Mouse (Mus musculus): Measurements from ENCODE around the gene Gm9821. TPM values are rescaled to one million over a fixed set of nuclear protein-coding genes. Genes with fewer than 3 reads are reported as not detected.

The Gm9821 gene
- total RNA-seq, 4 experiments from 2014 or later: not detected

DNA sequence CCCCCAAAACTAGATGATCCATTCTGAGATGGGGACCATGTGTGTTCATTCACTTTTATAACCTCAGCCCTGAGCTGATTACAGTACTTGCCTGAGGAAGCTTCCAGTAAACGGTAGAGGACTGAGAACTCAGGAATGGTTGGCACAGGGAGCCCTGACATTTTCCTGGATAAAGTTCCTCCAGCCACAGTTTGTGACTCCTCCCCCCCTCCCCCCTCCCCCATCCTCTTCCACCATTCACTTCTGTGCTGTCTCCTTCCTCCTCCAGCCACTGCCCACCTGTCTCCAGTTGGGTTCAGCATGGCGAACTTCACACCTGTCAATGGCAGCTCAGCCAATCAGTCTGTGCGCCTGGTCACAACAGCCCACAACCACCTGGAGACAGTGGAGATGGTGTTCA lies 18.6 kb upstream of the Gm9821 start, which contains the start of gene Chrm4:
Chrm4 (plus strand) TSS at position 301 of the 400 bp plus-strand sequence.
- no peak for DNase-seq (ENCODE audit: low spot score in 2 of 2)

DNA sequence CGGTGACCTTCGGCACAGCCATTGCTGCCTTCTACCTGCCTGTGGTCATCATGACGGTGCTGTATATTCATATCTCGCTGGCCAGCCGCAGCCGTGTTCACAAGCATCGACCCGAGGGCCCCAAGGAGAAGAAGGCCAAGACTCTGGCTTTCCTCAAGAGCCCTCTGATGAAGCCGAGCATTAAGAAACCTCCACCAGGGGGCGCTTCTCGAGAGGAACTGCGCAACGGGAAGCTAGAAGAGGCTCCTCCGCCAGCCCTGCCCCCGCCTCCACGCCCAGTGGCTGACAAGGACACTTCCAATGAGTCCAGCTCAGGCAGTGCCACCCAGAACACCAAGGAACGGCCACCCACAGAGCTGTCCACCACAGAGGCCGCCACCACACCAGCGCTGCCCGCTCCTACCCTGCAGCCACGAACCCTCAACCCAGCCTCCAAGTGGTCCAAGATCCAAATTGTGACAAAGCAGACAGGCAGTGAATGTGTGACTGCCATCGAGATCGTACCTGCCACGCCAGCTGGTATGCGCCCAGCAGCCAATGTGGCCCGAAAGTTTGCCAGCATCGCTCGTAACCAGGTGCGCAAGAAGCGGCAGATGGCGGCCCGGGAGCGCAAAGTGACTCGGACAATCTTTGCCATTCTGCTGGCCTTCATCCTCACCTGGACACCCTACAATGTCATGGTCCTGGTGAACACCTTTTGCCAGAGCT lies 17.5 kb upstream of the Gm9821 start:
- DNase-seq (ENCODE audit: low spot score in 2 of 2): peak in 1 of 2 experiments; percentile 68

DNA sequence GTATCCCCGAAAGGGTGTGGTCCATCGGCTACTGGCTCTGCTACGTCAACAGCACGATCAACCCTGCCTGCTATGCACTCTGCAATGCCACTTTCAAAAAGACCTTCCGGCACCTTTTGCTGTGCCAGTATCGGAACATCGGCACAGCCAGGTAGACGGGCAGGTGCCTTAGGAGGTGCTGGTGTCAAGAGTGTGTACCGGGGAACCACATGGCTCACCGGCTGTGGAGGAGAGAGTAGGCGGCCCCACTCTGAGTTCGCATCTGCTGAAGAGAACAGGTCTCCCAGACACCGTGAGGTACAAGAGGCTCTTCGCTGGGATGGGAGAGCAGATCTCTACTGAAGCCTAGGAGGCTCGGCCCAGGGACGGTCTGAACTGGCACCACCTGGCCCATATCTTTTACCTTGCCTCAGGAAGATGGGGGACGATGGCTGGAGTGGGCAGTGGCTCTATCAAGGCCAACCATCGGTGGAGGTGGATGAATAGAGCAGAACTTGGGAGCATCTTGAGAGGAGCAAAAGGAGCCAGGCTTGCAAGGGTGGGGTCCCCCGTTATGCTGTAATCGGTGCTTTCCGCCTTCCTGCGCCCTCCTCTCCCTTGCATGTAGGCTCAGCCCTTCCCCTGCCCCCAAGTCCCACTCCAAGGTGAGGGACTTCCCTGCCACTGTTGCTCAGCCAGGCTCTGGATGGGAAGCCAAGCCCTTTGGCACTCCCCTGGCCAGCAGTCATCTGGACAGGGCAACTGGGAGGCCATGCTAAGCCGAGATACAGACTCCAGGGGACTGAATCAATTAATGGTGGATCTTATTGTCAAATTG lies 16.8 kb upstream of the Gm9821 start:
- DNase-seq (ENCODE audit: low spot score in 2 of 2): peak in 1 of 2 experiments; percentile 46

DNA sequence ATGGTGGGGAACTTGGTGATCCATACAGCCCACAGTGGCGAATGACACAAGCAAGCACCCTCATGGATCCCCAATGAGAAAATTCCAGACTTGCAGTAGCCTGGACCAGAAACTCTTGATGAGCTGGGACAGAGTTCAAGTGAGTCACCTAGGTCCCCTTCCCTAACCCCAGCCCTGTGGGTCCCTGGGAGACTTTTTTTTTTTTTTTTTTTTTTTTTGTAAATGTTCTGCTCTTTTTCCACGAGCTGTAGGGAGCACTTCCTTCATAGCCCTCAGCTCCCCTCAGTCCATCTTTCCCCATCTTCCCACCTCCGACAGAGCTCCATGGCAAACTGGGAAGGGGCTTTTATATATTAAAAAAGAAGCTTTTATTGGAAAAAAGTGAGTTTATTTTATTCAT lies 16.0 kb upstream of the Gm9821 start:
- DNase-seq (ENCODE audit: low spot score in 2 of 2): no peak

DNA sequence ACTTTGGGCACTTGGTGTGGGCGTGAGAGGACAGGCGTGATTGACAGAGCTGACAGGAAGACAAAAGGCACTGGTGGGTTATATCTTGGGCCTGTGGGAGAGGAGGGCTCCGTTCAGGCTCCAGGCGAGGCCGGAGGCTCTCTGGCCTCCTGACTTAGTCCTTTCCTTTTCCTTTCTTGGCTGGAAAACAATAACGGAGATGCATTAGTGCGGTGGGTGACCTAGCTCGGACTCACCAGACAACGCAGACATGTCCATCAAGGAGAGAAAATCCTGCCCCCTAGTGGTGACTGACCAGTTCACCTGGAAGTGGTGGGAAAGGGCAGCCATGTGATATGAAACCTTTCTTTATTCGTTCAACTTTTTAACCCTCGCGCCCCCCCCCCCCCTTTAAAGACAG lies 15.6 kb upstream of the Gm9821 start:
- DNase-seq (ENCODE audit: low spot score in 2 of 2): no peak

DNA sequence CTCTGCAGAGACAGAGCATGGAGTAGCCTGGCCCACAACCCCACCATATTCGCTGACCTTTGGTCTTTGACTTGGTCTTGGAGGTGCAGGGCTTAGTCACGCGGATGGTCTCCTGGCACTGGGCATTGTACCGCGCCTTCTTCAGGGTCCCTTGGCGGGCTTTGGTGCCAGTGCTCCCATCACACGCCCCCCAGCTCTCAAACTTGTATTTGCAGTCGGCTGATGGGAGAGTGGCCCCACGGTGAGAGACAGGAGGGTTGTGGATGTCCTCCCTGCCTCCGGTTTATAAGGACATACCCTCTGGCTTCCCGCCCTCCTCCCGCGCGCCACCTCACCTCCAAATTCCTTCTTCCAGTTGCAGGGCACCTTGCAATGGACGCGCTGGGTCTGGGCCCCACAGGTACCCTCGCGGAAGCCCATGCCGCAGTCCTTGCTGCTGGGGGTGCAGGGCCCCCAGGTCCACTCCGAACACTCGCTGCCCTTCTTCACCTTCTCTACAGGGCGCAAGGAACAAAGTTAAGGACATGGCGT lies 14.7 kb upstream of the Gm9821 start:
- no peak for DNase-seq (ENCODE audit: low spot score in 2 of 2)

DNA sequence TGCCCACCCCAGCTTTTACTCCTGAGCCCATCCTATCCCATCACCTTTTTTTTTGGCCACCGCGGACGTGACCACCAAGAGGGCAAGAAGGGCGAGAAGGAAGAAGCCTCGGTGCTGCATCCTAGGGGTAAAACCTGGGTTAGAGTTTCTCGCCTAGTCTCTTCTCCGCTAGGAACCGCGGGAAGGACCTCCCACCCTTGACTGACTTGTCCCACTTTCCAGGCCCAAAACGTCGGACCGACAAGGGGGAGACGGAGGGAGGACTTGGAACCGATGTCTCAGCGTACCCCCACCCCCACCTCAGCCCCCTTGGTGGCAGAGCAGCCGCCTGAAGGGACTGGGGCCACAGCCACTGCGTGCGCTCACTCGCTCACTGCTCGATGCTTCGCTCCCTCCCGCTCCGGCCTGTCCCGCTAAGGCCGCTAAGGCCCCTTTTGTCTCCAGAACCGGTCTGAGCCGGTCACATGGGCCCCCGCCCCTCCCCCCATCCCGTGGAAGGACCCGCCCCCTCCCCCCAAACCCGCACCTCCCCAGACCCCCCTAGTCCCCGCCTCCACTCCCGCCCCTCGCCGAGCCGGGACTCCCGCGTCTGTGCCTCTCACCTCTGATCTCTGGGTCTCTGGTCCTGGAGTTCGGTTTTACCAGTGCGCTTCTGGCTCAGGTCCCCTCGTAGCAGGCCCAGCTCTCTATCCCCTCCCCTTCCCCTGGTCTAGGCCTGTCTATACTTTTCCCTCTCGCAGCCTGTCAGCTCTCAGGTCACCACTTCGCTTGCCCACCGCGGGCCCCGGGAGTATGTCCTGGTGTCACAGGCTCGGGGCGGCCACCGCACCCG lies 14.0 kb upstream of the Gm9821 start:
- DNase-seq (ENCODE audit: low spot score in 2 of 2): no peak

DNA sequence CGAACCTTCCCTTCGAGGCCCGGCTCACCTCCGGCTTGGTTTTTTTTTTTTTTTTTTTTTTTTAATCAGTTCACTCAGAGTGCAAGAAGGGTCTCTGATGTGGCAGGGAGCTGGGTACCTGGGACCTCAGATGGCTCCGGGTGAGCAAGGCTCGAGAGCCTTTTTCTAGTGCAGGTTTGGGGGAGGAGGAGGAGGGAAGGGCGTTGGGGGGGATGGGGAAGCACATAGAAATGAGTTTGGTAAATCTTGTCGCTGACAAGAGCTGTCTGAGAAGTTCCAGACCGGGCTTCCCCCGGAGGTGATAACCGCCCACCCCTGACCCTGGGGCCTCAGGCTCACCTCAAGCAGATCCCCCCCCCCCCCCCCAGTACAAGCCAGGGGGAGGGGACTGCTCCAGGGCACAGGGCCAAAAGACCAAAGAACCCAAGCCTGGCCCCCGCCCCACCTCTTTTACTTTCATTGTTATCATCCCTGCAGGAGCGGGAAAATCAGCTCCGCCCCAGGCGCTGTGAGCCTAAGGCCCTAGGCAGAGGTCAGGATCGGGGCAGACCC lies 13.3 kb upstream of the Gm9821 start, which contains the start of gene Mdk:
Mdk (minus strand) TSS at position 138 of the 552 bp plus-strand sequence.
- DNase-seq (ENCODE audit: low spot score in 2 of 2): no peak

DNA sequence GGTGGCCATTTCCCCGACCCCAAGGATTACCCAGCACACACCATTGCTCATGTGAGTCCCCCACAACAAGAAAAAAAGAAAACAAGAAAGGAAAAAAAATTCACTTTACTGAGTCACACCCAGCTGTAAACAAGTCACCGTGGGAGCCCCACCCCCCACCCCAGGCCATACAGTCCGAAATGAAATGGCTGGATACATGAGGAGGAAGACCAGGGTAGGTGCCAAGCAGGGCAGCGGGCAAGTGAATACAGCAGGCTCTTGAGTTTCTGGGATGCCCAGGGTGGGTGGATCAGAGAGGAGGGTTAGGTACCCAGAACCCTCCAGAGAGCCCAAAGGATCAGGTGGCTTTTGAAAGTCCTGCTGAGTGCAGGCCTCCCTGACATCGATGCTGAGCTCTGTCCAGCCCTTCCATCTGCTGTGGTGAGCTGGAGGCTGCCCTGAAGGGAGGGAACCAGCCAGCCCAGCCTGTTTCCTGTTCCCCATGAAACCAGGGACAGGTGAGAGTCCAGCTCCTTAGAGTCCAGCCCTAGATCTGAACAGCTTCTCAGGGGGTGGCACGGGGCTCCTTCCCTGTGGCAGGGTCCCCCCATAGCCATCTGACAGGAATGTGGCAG lies 12.7 kb upstream of the Gm9821 start:
- no peak for DNase-seq (ENCODE audit: low spot score in 2 of 2)

DNA sequence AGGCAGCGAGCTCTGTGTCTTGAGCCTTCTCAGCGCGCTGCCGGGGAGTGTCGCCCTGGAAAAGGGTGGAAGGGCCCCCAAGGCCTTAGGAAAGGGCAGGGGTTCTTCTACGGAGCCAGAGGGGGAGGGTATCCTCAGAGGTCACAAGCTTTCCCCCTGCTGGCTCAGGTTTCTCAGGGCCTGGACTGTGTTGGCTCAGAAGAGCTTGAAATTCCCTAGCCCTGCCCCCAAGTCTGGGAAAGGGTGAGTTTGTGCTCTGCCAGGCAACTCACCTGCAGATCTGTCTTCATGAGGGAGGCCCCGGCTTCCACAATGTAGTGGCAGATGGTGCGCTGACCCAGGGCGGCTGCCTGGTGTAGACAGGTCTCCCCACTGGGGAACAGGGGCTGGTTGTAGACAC lies 12.0 kb upstream of the Gm9821 start:
- no peak for DNase-seq (ENCODE audit: low spot score in 2 of 2)

DNA sequence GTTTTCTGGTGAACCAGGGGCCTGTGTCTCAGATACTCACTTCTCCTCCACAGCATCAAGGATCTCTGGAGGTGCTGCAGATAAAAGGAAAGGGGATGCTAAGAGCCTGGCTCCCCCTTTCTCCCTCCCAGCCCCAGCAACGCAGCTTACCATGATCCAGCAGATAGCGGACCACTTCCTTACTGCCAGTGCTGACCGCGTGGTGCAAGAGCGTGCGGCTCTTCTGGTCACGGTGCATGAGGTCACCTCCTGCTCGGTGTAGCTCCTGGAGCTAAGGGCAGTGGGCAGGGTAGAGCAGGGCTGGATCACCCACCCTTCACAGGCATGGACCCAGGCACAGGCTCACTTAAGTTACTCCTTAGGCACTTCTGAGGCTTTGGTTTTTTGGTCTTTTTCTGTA lies 11.5 kb upstream of the Gm9821 start:
- no peak for DNase-seq (ENCODE audit: low spot score in 2 of 2)

DNA sequence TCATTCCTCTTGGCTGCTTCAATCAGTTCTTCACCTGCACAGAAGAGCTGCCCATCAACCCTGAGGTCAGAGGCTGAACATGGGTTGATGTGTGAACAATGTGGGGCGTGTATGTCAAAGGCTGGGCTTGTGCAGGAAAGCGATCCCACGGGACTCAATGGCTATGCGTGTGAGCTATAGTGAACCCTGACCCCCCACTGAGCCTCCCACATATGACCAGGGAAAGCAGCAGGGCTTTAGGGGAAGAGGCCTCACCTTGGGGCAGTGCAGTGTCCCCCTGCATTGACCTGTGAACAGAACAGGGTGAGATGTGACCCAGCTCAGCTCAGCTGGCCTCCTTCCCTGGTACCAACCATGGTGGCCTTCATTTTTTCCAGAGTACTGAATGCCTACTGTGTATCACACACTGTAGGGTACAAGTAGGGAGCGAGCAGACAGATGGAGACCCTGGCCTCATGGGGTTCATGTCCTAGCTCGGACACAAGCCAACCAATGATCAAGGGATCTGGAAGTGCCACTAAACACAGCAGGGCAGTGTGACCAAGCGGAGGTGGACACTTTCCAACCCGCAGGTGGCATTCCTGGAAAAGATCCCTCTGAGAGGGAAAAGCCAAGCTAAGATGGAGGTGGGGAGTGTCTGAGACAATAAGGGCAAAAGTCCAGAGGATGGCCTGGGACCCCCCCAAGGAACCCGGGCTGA lies 10.5 kb upstream of the Gm9821 start:
- DNase-seq (ENCODE audit: low spot score in 2 of 2): no peak

DNA sequence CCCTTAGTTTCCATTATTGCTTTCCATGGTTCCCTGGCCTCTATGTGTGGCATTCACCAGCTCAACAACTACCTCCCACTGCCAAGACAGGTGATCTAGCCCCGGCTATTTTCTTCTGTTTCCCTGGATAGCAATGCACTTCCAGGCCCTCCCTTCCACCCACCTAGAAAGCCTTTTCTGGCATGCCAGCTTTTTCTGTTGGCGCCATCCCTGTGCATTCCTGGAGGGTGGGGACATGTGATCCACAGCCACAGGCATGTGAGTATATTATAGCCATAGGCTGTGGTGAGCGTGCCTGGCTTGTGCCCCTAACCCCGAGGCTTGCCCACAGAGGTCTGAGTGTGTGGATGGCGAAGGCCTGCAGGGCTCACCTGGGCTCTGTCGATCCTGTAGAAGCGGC lies 9.3 kb upstream of the Gm9821 start:
- DNase-seq (ENCODE audit: low spot score in 2 of 2): peak in 1 of 2 experiments; percentile 85

DNA sequence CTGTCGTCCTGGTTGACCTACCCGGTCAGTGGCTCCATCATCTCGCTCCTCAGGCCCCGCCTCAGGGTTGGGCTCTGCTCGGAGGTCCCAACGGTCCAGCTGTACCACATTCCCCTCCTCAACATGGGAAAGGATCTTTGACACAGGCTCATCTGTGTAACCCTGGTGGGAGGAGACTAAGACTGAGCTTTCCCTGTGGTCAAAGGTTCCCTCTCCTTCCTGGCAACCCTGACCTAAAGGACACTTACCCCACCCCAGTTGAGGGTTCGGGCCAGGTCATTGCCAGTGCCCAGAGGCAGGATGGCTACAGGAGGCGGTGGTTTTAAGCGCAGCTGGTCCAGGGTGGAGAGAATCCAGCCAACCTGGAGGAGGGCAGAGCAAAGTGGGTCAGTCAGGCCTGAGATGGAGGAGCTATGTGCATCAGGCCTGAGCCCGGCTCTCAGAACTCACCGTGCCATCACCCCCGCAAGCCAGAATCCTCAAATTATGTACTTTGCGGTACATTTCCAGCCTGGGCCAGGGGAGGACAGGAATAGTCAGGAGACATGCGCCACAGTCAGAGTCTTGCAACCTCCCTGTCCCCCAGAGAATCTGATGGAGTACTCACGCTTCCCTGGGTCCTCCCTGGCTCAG lies 6.1 kb upstream of the Gm9821 start:
- peak in 1 of 2 experiments; percentile 55 for DNase-seq (ENCODE audit: low spot score in 2 of 2)

DNA sequence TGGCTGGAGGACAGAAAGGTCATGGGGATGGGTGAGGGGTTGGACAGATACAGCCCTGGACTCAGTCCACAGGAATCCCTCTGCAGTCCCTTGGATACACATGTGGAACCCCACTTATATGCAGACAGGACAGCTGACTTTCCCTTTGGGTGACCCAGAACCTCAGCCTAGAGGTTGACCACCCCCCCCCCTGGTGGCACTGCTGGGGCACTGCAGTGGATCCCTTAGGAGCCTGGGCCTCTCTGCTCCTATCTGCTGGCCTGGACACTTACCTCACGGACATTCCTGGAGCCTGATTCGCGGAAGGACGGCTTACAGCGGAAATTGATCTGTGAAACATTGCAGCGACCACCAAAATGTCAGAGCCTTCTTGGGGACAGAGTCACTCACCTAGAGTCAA lies 3.1 kb upstream of the Gm9821 start:
- no peak for DNase-seq (ENCODE audit: low spot score in 2 of 2)

DNA sequence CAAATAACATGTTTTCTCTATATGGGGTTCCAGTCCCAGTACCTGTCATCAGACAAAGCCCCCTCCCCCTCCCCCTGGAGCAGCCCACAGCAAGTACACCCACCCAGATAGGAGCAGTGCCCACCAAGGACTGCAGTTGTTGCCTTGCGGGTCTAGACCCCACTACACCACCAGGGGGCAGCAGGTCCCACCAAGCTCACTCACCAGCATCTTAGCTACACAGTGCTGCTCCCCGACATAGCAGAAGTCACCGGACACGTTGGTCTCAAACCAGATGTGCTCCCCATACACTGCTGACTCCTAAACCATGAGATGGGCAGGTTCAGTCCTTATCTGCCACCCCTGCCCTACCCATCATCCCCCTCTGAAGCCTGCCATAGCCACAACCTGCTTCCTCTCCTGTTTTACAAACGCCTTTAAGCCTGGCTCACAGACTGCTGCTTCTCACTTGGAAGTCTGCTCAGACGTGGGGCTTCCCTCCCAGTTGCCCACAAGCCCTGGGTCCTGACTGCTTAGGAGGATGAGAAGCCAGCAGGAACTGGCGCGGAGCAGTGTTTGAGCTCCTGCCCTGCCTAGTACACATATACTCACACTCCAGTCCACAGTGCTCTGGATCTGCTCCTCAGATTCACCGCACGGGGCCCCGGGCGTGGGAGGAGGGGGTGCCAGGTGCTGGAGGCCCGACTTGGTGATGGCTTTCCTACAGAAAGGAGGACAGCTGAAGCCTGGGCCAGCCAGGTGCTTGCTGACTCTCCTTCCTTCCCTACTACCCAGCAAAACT lies 1.1 kb upstream of the Gm9821 start:
- no peak for DNase-seq (ENCODE audit: low spot score in 2 of 2)

DNA sequence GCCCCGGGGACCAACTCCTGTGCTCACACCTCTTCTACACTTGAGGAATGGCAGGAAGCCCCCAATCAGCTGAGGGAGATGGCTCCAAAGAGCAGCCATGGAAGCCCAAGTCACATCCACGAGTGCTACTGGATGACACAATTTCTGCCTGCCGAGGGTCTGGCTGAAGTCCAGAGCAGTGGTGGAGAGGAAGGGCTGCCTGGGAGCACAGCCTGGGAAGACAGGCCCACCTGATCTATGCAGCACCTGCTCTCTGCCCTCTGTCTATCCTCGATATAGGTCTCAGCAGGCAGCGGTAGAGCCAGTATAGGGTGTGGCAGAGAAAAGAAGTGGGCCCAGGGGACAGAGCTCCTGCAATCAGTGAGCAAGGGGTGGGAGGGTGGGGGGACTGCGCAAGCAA lies 1.3 kb downstream of the Gm9821 start:
- DNase-seq (ENCODE audit: low spot score in 2 of 2): no peak

DNA sequence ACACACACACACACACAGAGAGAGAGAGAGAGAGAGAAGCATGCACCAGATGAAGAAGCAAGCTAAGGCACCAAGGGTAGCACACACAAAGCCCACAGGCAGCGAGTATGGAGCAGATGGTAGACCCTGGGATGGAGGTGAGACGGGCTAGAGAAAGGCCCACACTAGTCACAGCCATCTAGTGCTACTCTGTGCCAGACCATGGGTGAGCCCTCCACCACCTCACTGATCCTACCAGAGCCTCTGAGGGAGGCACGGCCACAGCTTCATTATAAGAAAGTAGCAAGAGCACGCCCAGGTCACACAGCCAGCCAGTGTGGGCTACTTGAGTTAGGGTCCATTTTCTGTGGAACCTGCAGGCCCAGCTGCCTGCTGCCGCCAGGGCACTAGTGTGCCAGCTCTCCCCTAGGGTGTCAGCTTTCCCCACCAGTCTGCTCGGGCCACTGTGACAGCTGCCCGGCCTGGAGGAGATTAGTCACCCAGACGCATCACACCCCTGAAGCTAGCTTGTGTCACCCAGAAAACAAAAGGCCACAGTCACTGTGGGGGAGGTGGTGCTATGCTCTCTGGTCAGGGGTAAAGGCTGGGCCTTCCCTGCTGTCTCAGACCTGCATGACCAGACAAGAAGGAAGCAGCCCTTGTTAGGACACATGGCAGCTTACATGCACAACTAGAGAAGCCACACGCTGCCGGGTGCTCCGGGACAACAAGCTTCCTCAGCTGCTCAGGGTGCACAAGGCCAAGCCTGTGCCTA lies 2.1 kb downstream of the Gm9821 start:
- no peak for DNase-seq (ENCODE audit: low spot score in 2 of 2)

Measured in left cerebral cortex, adult 8-10 months (tissue).